Mouse (Mus musculus): ENCODE measurements around the gene Nudt7.

Nudt7 gene

GRCm38 (mm10) chr8:114133510-114134362 is at the start of gene Nudt7:
TSS of gene Nudt7 (plus strand) at chr8:114133557.
- no peaks in the 10 kb centered on the region for H3K27me3 ChIP-seq (ENCODE audit: control insufficient read depth, insufficient read depth, low read length, poor library complexity, severe bottlenecking)

GRCm38 (mm10) chr8:114087932-114088331 is 45.4 kb upstream of the Nudt7 start:
- Histone ChIP-seq H3K27me3 (ENCODE audit: control insufficient read depth, insufficient read depth, low read length, poor library complexity, severe bottlenecking) (no peaks in the 10 kb centered on the region), H3K36me3 (ENCODE audit: control insufficient read depth, insufficient read depth, low read length, poor library complexity, severe bottlenecking) (no peaks in the 10 kb centered on the region)
- no peak for DNase-seq (ENCODE audit: low read depth, low spot score)

More at GRCm38 (mm10) chr8:114133510-114134362, at the start of gene Nudt7:
- H3K36me3 ChIP-seq (ENCODE audit: control insufficient read depth, insufficient read depth, low read length, poor library complexity, severe bottlenecking): no peaks in the 10 kb centered on the region
- peak; percentile 95 for DNase-seq (ENCODE audit: low read depth, low spot score)

- H3K36me3 ChIP-seq (ENCODE audit: control insufficient read depth, insufficient read depth, low read length, poor library complexity, severe bottlenecking): no peaks in the 10 kb centered on the region
- no peaks in the 10 kb centered on the region for H3K27me3 ChIP-seq (ENCODE audit: control insufficient read depth, insufficient read depth, low read length, poor library complexity, severe bottlenecking)
- DNase-seq (ENCODE audit: low read depth, low spot score): no peak
Measured at GRCm38 (mm10) chr8:114090736-114091135, 42.6 kb upstream of the Nudt7 start.

- H3K36me3 ChIP-seq (ENCODE audit: control insufficient read depth, insufficient read depth, low read length, poor library complexity, severe bottlenecking): no peaks in the 10 kb centered on the region
- H3K27me3 ChIP-seq (ENCODE audit: control insufficient read depth, insufficient read depth, low read length, poor library complexity, severe bottlenecking): no peaks in the 10 kb centered on the region
- DNase-seq (ENCODE audit: low read depth, low spot score): no peak
Measured at GRCm38 (mm10) chr8:114093321-114093720, 40.0 kb upstream of the Nudt7 start.

GRCm38 (mm10) chr8:114094526-114094925 is 38.8 kb upstream of the Nudt7 start:
- DNase-seq (ENCODE audit: low read depth, low spot score): no peak
- Histone ChIP-seq H3K36me3 (ENCODE audit: control insufficient read depth, insufficient read depth, low read length, poor library complexity, severe bottlenecking) (no peaks in the 10 kb centered on the region), H3K27me3 (ENCODE audit: control insufficient read depth, insufficient read depth, low read length, poor library complexity, severe bottlenecking) (no peaks in the 10 kb centered on the region)

- Histone ChIP-seq H3K36me3 (ENCODE audit: control insufficient read depth, insufficient read depth, low read length, poor library complexity, severe bottlenecking) (no peaks in the 10 kb centered on the region), H3K27me3 (ENCODE audit: control insufficient read depth, insufficient read depth, low read length, poor library complexity, severe bottlenecking) (no peaks in the 10 kb centered on the region)
- no peak for DNase-seq (ENCODE audit: low read depth, low spot score)
Measured at GRCm38 (mm10) chr8:114100561-114101206, 32.7 kb upstream of the Nudt7 start.

- no peak for DNase-seq (ENCODE audit: low read depth, low spot score)
- Histone ChIP-seq H3K36me3 (ENCODE audit: control insufficient read depth, insufficient read depth, low read length, poor library complexity, severe bottlenecking) (no peaks in the 10 kb centered on the region), H3K27me3 (ENCODE audit: control insufficient read depth, insufficient read depth, low read length, poor library complexity, severe bottlenecking) (no peaks in the 10 kb centered on the region)
Measured at GRCm38 (mm10) chr8:114103401-114103800, 30.0 kb upstream of the Nudt7 start.

GRCm38 (mm10) chr8:114105971-114106370 is 27.4 kb upstream of the Nudt7 start:
- Histone ChIP-seq H3K27me3 (ENCODE audit: control insufficient read depth, insufficient read depth, low read length, poor library complexity, severe bottlenecking) (no peaks in the 10 kb centered on the region), H3K36me3 (ENCODE audit: control insufficient read depth, insufficient read depth, low read length, poor library complexity, severe bottlenecking) (no peaks in the 10 kb centered on the region)
- DNase-seq (ENCODE audit: low read depth, low spot score): no peak

GRCm38 (mm10) chr8:114109365-114110140 is 23.8 kb upstream of the Nudt7 start:
- H3K27me3 ChIP-seq (ENCODE audit: control insufficient read depth, insufficient read depth, low read length, poor library complexity, severe bottlenecking): no peaks in the 10 kb centered on the region
- no peaks in the 10 kb centered on the region for H3K36me3 ChIP-seq (ENCODE audit: control insufficient read depth, insufficient read depth, low read length, poor library complexity, severe bottlenecking)
- no peak for DNase-seq (ENCODE audit: low read depth, low spot score)

GRCm38 (mm10) chr8:114115076-114115475 is 18.3 kb upstream of the Nudt7 start:
- no peak for DNase-seq (ENCODE audit: low read depth, low spot score)
- H3K27me3 ChIP-seq (ENCODE audit: control insufficient read depth, insufficient read depth, low read length, poor library complexity, severe bottlenecking): no peaks in the 10 kb centered on the region
- H3K36me3 ChIP-seq (ENCODE audit: control insufficient read depth, insufficient read depth, low read length, poor library complexity, severe bottlenecking): no peaks in the 10 kb centered on the region

- no peaks in the 10 kb centered on the region for H3K27me3 ChIP-seq (ENCODE audit: control insufficient read depth, insufficient read depth, low read length, poor library complexity, severe bottlenecking)
- H3K36me3 ChIP-seq (ENCODE audit: control insufficient read depth, insufficient read depth, low read length, poor library complexity, severe bottlenecking): no peaks in the 10 kb centered on the region
- no peak for DNase-seq (ENCODE audit: low read depth, low spot score)
Measured at GRCm38 (mm10) chr8:114116049-114116448, 17.3 kb upstream of the Nudt7 start.

GRCm38 (mm10) chr8:114117439-114117838 is 15.9 kb upstream of the Nudt7 start:
- no peak for DNase-seq (ENCODE audit: low read depth, low spot score)
- Histone ChIP-seq H3K27me3 (ENCODE audit: control insufficient read depth, insufficient read depth, low read length, poor library complexity, severe bottlenecking) (no peaks in the 10 kb centered on the region), H3K36me3 (ENCODE audit: control insufficient read depth, insufficient read depth, low read length, poor library complexity, severe bottlenecking) (no peaks in the 10 kb centered on the region)

GRCm38 (mm10) chr8:114121781-114122180 is 11.6 kb upstream of the Nudt7 start:
- H3K27me3 ChIP-seq (ENCODE audit: control insufficient read depth, insufficient read depth, low read length, poor library complexity, severe bottlenecking): no peaks in the 10 kb centered on the region
- no peak for DNase-seq (ENCODE audit: low read depth, low spot score)
- H3K36me3 ChIP-seq (ENCODE audit: control insufficient read depth, insufficient read depth, low read length, poor library complexity, severe bottlenecking): no peaks in the 10 kb centered on the region

- H3K27me3 ChIP-seq (ENCODE audit: control insufficient read depth, insufficient read depth, low read length, poor library complexity, severe bottlenecking): no peaks in the 10 kb centered on the region
- DNase-seq (ENCODE audit: low read depth, low spot score): no peak
- H3K36me3 ChIP-seq (ENCODE audit: control insufficient read depth, insufficient read depth, low read length, poor library complexity, severe bottlenecking): no peaks in the 10 kb centered on the region
Measured at GRCm38 (mm10) chr8:114123611-114124010, 9.7 kb upstream of the Nudt7 start.
